Mouse (Mus musculus) adrenal gland, postnatal 4 days (tissue): ENCODE results near the gene Plin4. TPM values are rescaled to one million over a fixed set of nuclear protein-coding genes. Genes with fewer than 3 reads are reported as not detected.
"Not testable (repeated sequence)": the region's sequence is repeated elsewhere in the genome, so short reads cannot be mapped to it uniquely, and the experiment has no call there.

Experiments
- DNase-seq, 2 experiments: peaks; one replicate each; pipeline ENCODE4 v3.0.0; 2021 to 2022; ENCODE audit warnings: low spot score in 2 of 2, mixed read lengths in 2 of 2
- total RNA-seq, 2 experiments: library from RNA; stranded (reverse); gene quantifications; 2 replicates each; pipeline ENCODE4 v1.2.3; 2021

Gene Plin4
- total RNA-seq, 2 experiments from 2014 or later: 29.9 to 37.0 TPM

GRCm38 (mm10) chr17:56128246-56128645, 18.6 kb upstream of the Plin4 start:
- DNase-seq: no peak

GRCm38 (mm10) chr17:56126175-56126574, 16.6 kb upstream of the Plin4 start:
- DNase-seq: no peak

GRCm38 (mm10) chr17:56125276-56125630, 15.7 kb upstream of the Plin4 start:
- no peak for DNase-seq

- DNase-seq: no peak
Measured at GRCm38 (mm10) chr17:56124377-56125275, 15.0 kb upstream of the Plin4 start.

- no peak for DNase-seq
Measured at GRCm38 (mm10) chr17:56123681-56124340, 14.2 kb upstream of the Plin4 start.

- DNase-seq: no peak
Measured at GRCm38 (mm10) chr17:56123161-56123560, 13.6 kb upstream of the Plin4 start.

GRCm38 (mm10) chr17:56121826-56122225, 12.2 kb upstream of the Plin4 start, which contains the start of gene Lrg1:
Gene Lrg1, minus strand, starts transcription at chr17:56122001.
- no peak for DNase-seq

GRCm38 (mm10) chr17:56119981-56120880, 10.6 kb upstream of the Plin4 start:
- peak in 1 of 2 experiments; percentile 50 for DNase-seq

GRCm38 (mm10) chr17:56119431-56119830, 9.8 kb upstream of the Plin4 start:
- DNase-seq: no peak

GRCm38 (mm10) chr17:56117251-56117710, 7.7 kb upstream of the Plin4 start, which contains the start of gene Plin5:
Gene Plin5, minus strand, starts transcription at chr17:56117596.
- DNase-seq: peak in 1 of 2 experiments; percentile 60

- no peak for DNase-seq
Measured at GRCm38 (mm10) chr17:56116193-56116592, 6.6 kb upstream of the Plin4 start.

- DNase-seq: no peak
Measured at GRCm38 (mm10) chr17:56112743-56113142, 3.1 kb upstream of the Plin4 start.

- DNase-seq: no peak
Measured at GRCm38 (mm10) chr17:56111864-56112263, 2.3 kb upstream of the Plin4 start.

- no peak for DNase-seq
Measured at GRCm38 (mm10) chr17:56111021-56111420, 1.4 kb upstream of the Plin4 start.

GRCm38 (mm10) chr17:56110571-56110970, 968 bp upstream of the Plin4 start:
- no peak for DNase-seq

- DNase-seq: no peak
Measured at GRCm38 (mm10) chr17:56108334-56109044, 1.1 kb downstream of the Plin4 start.

GRCm38 (mm10) chr17:56107736-56108135, 1.9 kb downstream of the Plin4 start:
- DNase-seq: no peak

- no peak for DNase-seq
Measured at GRCm38 (mm10) chr17:56106981-56107380, 2.6 kb downstream of the Plin4 start.

GRCm38 (mm10) chr17:56106436-56106835, 3.2 kb downstream of the Plin4 start:
- not testable (repeated sequence) for DNase-seq

GRCm38 (mm10) chr17:56104821-56105220, 4.8 kb downstream of the Plin4 start:
- not testable (repeated sequence) for DNase-seq
